Mouse (Mus musculus) testis, adult 10 weeks (tissue): Measurements from ENCODE around the gene 1810043G02Rik. TPM values are rescaled to one million over a fixed set of nuclear protein-coding genes. Genes with fewer than 3 reads are reported as not detected.

ENCODE experiments used
- polyA plus RNA-seq: library from polyadenylated mRNA; stranded (reverse); fragments of 350-450 nt; fragmentation: Illumina TruSeq; extraction: RNeasy Lipid Tissue Mini Kit (QIAGEN cat#74804); gene quantifications from one replicate; pipeline ENCODE4 v1.2.3, GENCODE M21; 2014; ENCODE audit warnings: low read depth, low replicate concordance

The 1810043G02Rik gene
- 1.4 TPM for polyA plus RNA-seq

DNA sequence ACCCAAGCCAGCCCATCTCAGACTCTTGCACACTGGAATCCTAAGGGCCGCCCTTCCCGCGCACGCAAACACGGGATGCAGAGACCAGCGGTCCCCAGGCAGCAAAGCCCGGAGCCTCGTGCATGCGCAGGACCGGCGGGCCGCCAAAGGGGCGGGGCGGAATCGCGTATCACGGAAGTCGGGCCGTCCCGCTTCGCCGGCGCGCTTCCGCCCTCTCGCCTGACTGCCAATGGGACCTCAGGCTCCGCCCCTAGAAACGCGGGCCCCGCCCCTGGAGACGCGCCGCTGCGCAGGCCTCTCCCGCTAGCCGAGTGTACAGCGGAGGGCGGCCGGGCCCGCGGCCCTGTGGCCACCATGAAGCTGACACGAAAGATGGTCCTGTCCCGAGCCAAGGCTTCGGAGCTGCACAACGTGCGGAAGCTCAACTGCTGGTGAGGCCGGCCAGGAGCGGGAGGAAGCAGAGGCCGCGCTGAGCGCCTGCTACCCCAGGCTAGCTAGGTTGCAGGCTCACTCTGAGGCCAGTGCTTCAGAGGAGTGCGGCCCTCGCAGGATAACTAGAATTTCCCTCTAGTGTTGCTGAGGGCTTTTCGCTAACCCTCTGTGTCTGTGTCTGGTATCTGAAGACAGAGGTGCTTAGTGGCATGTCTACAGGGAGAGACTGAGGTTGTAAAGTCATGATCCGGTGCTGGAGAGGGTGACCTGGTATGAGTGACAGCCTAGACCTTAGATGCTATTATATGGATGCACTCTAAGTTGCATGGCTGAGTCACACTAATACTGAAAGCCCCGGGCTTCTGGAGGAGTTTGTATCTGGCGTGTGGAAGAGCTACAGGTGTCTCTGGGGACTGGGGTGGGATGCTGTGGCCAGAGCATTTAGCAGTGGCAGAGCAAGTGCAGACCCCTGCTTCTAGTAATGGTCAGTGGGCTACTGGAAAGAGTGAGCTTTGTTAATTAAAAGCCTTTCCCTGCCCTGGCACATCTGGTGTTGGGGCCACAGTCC, at the start of gene 1810043G02Rik:
1810043G02Rik (plus strand) TSS at position 174 of the 1,000 bp plus-strand sequence.

DNA sequence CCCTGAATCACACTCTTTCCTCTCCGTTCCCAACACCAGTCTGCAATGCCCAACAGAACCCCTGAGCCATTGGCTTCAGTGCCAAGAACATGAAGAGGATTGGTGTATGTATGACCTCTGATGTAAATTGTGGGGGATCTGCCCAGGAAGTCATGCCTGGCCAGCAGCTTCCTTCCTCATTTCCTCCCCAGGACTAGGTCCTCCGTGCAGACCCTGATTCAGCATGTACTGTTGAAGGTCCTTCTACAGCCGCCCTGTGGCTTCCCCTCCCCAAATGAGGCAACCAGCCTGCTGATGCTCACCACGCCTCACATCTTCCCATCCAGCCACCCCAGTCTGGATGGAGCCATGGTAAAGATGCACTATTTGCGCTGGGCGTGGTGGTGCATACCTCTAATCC, 7.8 kb upstream of the 1810043G02Rik start, which contains the start of gene Trpm2:
Trpm2 (minus strand) TSS at position 83 of the 400 bp plus-strand sequence.

DNA sequence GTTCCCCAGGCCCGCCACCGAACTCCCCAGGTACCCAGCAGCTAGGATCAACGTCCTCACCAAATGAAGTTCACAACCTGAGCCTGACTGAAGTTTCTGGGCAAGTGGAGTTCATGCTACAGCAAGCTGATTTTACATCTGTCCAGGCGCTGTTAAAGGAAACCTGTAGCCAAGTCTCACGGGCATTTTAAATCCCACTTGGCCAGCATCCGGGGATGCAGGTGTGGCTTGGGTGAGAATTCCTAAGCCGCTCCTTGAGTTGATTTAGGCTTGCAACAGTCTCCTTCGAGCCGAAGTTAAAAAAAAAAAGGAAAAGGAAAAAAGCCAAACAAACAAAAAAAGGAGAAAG, 31.6 kb downstream of the 1810043G02Rik start, which contains the start of gene Pfkl:
Pfkl (minus strand) TSS at position 139 of the 349 bp plus-strand sequence.

Other genes with a start within 250 kb of the 1810043G02Rik start
- gene Gm18596, start 235.9 kb upstream of the 1810043G02Rik start, polyA plus RNA-seq = not detected
- gene Gm9736, start 227.2 kb upstream of the 1810043G02Rik start, polyA plus RNA-seq = not detected
- gene Gm3233, start 218.8 kb upstream of the 1810043G02Rik start, polyA plus RNA-seq = not detected
- not detected for gene Gm3238, start 207.2 kb upstream of the 1810043G02Rik start, polyA plus RNA-seq
- gene Gm7138, start 201.6 kb upstream of the 1810043G02Rik start, polyA plus RNA-seq = not detected
- not detected for gene Gm3250, start 196.0 kb upstream of the 1810043G02Rik start, polyA plus RNA-seq
- gene Gm7137, start 190.3 kb upstream of the 1810043G02Rik start, polyA plus RNA-seq = not detected
- gene Gm9639, start 183.4 kb upstream of the 1810043G02Rik start, polyA plus RNA-seq = not detected
- gene Gm19668, start 179.4 kb upstream of the 1810043G02Rik start, polyA plus RNA-seq = not detected
- gene Gm9507, start 166.7 kb upstream of the 1810043G02Rik start, polyA plus RNA-seq = not detected
- not detected for gene Gm2696, start 163.8 kb upstream of the 1810043G02Rik start, polyA plus RNA-seq
- not detected for gene Krtap10-4, start 151.4 kb upstream of the 1810043G02Rik start, polyA plus RNA-seq
- gene Krtap10-10, start 142.6 kb upstream of the 1810043G02Rik start, polyA plus RNA-seq = not detected
- gene Gm36176, start 131.7 kb upstream of the 1810043G02Rik start, polyA plus RNA-seq = not detected
- gene Gm10318, start 125.7 kb upstream of the 1810043G02Rik start, polyA plus RNA-seq = not detected
- not detected for gene Gm3285, start 116.5 kb upstream of the 1810043G02Rik start, polyA plus RNA-seq
- 0.15 TPM for gene Lrrc3, start 76.0 kb upstream of the 1810043G02Rik start, polyA plus RNA-seq
- not detected for gene Trpm2, start 8.0 kb upstream of the 1810043G02Rik start, polyA plus RNA-seq
- 0.50 TPM for gene Pfkl, start 31.6 kb downstream of the 1810043G02Rik start, polyA plus RNA-seq
- gene Dnmt3l, start 63.4 kb downstream of the 1810043G02Rik start, polyA plus RNA-seq = 4.8 TPM
- 0.17 TPM for gene Aire, start 65.1 kb downstream of the 1810043G02Rik start, polyA plus RNA-seq
- gene Icosl, start 90.8 kb downstream of the 1810043G02Rik start, polyA plus RNA-seq = 1.5 TPM
- gene D10Jhu81e, start 191.3 kb downstream of the 1810043G02Rik start, polyA plus RNA-seq = 6.4 TPM
- gene Pwp2, start 206.6 kb downstream of the 1810043G02Rik start, polyA plus RNA-seq = 1.9 TPM